Mouse (Mus musculus): ENCODE measurements around the gene Ncor2. TPM values are rescaled to one million over a fixed set of nuclear protein-coding genes. Genes with fewer than 3 reads are reported as not detected.

The Ncor2 gene
- polyA plus RNA-seq, 1 experiment from 2014 or later, result 11.1 TPM

DNA sequence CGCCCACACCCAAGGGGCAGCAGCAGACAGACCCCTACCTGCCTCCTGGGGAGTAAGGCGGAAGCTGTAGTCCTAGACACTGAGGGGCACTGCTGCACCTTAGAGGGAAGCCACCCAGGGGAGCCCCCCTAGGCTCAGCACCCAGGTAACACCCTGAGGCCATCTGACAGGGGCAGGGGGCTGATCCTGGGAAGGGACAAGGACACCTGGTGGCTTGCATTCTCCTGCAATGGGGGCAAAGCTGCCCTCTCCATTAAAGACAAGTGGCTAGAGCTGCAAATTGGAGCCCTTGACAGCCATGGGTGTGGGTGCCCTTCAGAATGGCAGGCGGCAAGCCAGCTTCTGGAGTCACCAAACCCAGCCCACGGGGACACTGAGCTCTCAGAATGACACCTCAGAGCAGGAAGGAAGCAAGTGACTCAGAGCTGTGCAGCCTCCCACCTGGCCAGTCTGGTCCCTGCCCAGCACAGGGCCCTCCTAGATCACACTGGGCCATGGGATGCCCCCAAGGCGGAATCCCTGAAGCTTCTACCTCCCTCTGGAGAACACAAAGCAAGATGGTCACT lies 79.2 kb downstream of the Ncor2 start:
- H3K36me3 ChIP-seq (ENCODE audit: control insufficient read depth, insufficient read depth, low read length), result peaks cover 31% of the 10 kb centered on the region
- no peaks in the 10 kb centered on the region for H3K4me1 ChIP-seq (replicated peaks; ENCODE audit: control insufficient read depth, insufficient read depth)
- ATAC-seq (ENCODE audit: low FRiP score, low TSS enrichment) (0 out of 2 replicates have a peak, but pooled peaks have one; percentile 16), DNase-seq (ENCODE audit: low spot score) (no peak)
- H3K4me2 ChIP-seq (replicated peaks; ENCODE audit: low read depth), result no peak overlapping the region
- H3K9ac ChIP-seq (ENCODE audit: low read length), result no peak overlapping the region
- no peaks in the 10 kb centered on the region for H3K9me3 ChIP-seq (ENCODE audit: control insufficient read depth, low read length)
- TF ChIP-seq EP300 (optimal IDR thresholded peaks at IDR 0.05) (no peak), CTCF (IDR thresholded peaks at IDR 0.05; ENCODE audit: low read depth) (no peak)
- H3K27ac ChIP-seq (replicated peaks), result no peak overlapping the region
- no peaks in the 10 kb centered on the region for H3K27me3 ChIP-seq (ENCODE audit: control insufficient read depth, insufficient read depth, low read length)
- 83% methylated on average over 5 of the region's 5 CpGs for WGBS
- H3K4me3 ChIP-seq (ENCODE audit: low read depth, low read length), result no peak overlapping the region

DNA sequence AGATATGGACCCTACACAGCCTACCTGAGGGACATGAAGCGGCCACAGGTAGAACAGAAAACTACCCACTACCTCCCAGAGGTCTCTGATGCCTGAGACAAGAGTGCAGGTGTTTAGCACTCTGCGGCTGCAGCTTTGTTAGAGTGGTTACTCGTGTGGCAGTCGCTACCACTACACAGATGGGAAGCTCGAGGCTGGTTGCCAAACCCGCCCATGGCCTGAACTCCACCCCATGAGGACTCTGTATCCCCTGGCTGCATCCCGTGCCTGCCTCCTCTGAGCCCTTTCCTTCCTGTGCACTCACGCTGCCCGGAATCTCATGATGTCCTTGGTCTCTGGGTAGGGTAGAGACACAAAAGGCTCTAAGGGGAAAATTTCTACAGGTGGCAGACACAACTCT lies 80.3 kb downstream of the Ncor2 start:
- ATAC-seq (ENCODE audit: low FRiP score, low TSS enrichment), result no peak

DNA sequence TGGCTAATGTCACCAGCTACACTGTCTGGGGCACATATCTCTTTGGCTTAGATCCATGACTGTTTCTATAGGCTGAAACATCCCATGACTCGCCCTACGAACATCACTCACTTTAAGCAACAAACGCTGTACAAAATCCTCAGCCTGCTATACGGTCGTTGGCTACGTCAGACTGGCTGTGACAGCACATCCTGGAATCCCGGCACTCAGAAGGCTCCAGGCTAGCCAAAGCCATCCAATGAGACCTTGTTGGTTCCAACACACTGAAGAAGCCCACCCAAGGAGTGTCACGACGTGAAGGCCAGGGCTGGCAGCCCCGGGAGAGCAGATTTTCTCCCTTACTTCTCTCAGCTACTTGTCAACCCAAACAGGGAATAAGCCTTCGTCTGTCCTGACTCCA lies 82.7 kb downstream of the Ncor2 start:
- Histone ChIP-seq H3K4me3 (ENCODE audit: low read depth, low read length) (no peak overlapping the region), H3K36me3 (ENCODE audit: control insufficient read depth, insufficient read depth, low read length) (peaks cover 38% of the 10 kb centered on the region), H3K4me1 (replicated peaks; ENCODE audit: control insufficient read depth, insufficient read depth) (no peaks in the 10 kb centered on the region), H3K9me3 (ENCODE audit: control insufficient read depth, low read length) (no peaks in the 10 kb centered on the region), H3K9ac (ENCODE audit: low read length) (no peak overlapping the region), H3K27ac (replicated peaks) (no peak overlapping the region; the same call in 1 of the 2 replicates), H3K4me2 (replicated peaks; ENCODE audit: low read depth) (no peak overlapping the region), H3K27me3 (ENCODE audit: control insufficient read depth, insufficient read depth, low read length) (no peaks in the 10 kb centered on the region)
- no peak for ATAC-seq (ENCODE audit: low FRiP score, low TSS enrichment)
- DNase-seq (ENCODE audit: low spot score), result no peak
- WGBS, result 52% methylated on average over 11 of the region's 11 CpGs
- no peak for TF ChIP-seq CTCF (IDR thresholded peaks at IDR 0.05; ENCODE audit: low read depth)
- TF ChIP-seq EP300 (optimal IDR thresholded peaks at IDR 0.05), result no peak

More for the DNA sequence above, 80.3 kb downstream of the Ncor2 start:
- no peak for DNase-seq (ENCODE audit: low spot score)
- peaks cover 31% of the 10 kb centered on the region for H3K36me3 ChIP-seq (ENCODE audit: control insufficient read depth, insufficient read depth, low read length)
- no peak overlapping the region for H3K27ac ChIP-seq (replicated peaks)
- H3K9me3 ChIP-seq (ENCODE audit: control insufficient read depth, low read length), result no peaks in the 10 kb centered on the region
- H3K4me2 ChIP-seq (replicated peaks; ENCODE audit: low read depth), result no peak overlapping the region
- H3K27me3 ChIP-seq (ENCODE audit: control insufficient read depth, insufficient read depth, low read length), result no peaks in the 10 kb centered on the region
- TF ChIP-seq CTCF (IDR thresholded peaks at IDR 0.05; ENCODE audit: low read depth) (no peak), EP300 (optimal IDR thresholded peaks at IDR 0.05) (no peak)
- no peak overlapping the region for H3K4me3 ChIP-seq (ENCODE audit: low read depth, low read length)
- 84% methylated on average over 9 of the region's 9 CpGs for WGBS
- no peak overlapping the region for H3K9ac ChIP-seq (ENCODE audit: low read length)
- H3K4me1 ChIP-seq (replicated peaks; ENCODE audit: control insufficient read depth, insufficient read depth), result no peaks in the 10 kb centered on the region

DNA sequence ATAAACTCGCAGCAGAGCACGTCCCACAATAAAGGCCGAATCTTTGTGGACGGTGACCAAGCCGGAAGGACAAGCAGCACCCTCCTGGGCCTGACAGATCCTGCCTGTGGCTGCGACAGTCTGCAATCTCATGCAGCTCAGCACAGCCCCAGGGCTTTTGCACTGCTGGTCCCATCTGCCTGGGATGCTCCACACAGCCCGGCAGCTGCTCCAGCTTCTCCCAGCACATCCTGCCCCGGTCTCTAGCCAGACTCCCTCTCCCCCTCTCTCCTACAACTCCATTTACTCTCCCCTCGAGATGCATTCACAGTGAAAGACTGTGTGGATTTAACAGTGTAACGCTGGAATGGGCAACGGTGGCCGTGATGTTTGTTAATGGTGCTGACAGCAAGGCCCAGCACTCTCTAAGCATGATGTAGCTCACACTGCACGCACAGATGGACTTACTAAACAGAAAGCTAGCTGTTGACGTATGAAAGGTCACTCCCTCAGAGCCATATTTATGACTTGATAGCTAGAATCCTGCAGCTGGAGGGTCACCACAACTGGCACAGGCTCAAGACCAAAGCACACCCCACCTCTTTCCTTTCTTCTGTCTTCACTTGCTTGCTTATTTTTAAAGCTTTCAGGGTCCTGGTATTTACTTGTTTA lies 83.4 kb downstream of the Ncor2 start:
- H3K4me1 ChIP-seq (replicated peaks; ENCODE audit: control insufficient read depth, insufficient read depth), result no peaks in the 10 kb centered on the region
- H3K27me3 ChIP-seq (ENCODE audit: control insufficient read depth, insufficient read depth, low read length), result no peaks in the 10 kb centered on the region
- no peaks in the 10 kb centered on the region for H3K9me3 ChIP-seq (ENCODE audit: control insufficient read depth, low read length)
- peaks cover 41% of the 10 kb centered on the region for H3K36me3 ChIP-seq (ENCODE audit: control insufficient read depth, insufficient read depth, low read length)
- WGBS, result 55% methylated on average over 14 of the region's 14 CpGs
- TF ChIP-seq EP300 (optimal IDR thresholded peaks at IDR 0.05) (no peak), CTCF (IDR thresholded peaks at IDR 0.05; ENCODE audit: low read depth) (no peak)
- H3K4me3 ChIP-seq (ENCODE audit: low read depth, low read length), result no peak overlapping the region
- H3K27ac ChIP-seq (replicated peaks), result peak overlapping the region; percentile 49
- ATAC-seq (ENCODE audit: low FRiP score, low TSS enrichment) (no peak), DNase-seq (ENCODE audit: low spot score) (no peak)
- no peak overlapping the region for H3K9ac ChIP-seq (ENCODE audit: low read length)
- H3K4me2 ChIP-seq (replicated peaks; ENCODE audit: low read depth), result no peak overlapping the region

DNA sequence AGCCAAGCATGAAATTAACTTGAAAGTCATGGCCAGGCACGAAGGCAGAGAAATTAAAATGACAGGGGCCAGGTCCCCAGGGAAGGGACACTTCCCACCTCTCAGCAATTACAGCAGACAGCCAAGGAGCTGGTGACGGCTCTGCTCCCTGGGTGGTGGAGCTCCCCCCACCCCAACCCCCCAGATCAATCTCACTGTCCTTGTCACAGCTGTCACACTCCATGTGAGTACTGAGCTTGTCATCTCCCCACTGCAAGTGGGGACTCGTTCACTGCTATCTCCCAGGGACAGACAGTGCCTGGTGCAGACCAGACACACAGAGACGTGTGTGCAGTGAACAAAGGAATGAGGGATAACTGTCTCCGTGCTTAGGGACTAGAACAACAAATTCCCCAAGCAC lies 85.2 kb downstream of the Ncor2 start:
- TF ChIP-seq CTCF (IDR thresholded peaks at IDR 0.05; ENCODE audit: low read depth) (no peak), EP300 (optimal IDR thresholded peaks at IDR 0.05) (no peak)
- no peak overlapping the region for H3K27ac ChIP-seq (replicated peaks)
- H3K4me3 ChIP-seq (ENCODE audit: low read depth, low read length), result no peak overlapping the region
- H3K9ac ChIP-seq (ENCODE audit: low read length), result no peak overlapping the region
- no peaks in the 10 kb centered on the region for H3K27me3 ChIP-seq (ENCODE audit: control insufficient read depth, insufficient read depth, low read length)
- no peak for ATAC-seq (ENCODE audit: low FRiP score, low TSS enrichment)
- 52% methylated on average over 5 of the region's 5 CpGs for WGBS
- no peaks in the 10 kb centered on the region for H3K9me3 ChIP-seq (ENCODE audit: control insufficient read depth, low read length)
- H3K36me3 ChIP-seq (ENCODE audit: control insufficient read depth, insufficient read depth, low read length), result peaks cover 51% of the 10 kb centered on the region
- H3K4me1 ChIP-seq (replicated peaks; ENCODE audit: control insufficient read depth, insufficient read depth), result no peaks in the 10 kb centered on the region
- DNase-seq (ENCODE audit: low spot score), result no peak
- H3K4me2 ChIP-seq (replicated peaks; ENCODE audit: low read depth), result no peak overlapping the region

DNA sequence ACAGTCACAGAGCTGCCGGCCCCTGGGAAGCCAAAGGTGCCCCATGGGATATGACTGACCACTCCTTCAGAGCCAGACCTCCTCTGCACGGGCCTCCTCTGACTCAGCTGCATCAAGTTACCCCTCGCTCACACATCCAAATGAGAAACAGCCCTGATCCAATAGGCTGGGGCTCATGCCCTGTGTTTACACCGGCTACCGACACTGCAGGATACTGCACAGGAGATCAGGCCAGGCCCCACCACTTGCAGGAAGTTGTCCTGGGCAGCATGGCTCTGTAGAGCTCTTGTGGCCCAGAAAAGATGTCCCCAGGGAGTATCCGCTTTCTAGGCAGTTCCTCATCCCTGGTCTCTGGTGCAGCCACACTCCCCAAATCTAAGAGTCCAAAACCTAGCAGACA lies 90.9 kb downstream of the Ncor2 start:
- H3K27me3 ChIP-seq (ENCODE audit: control insufficient read depth, insufficient read depth, low read length), result no peaks in the 10 kb centered on the region
- H3K9me3 ChIP-seq (ENCODE audit: control insufficient read depth, low read length), result no peaks in the 10 kb centered on the region
- no peak for TF ChIP-seq EP300 (optimal IDR thresholded peaks at IDR 0.05)
- TF ChIP-seq CTCF (IDR thresholded peaks at IDR 0.05; ENCODE audit: low read depth), result no peak
- peaks cover 59% of the 10 kb centered on the region for H3K36me3 ChIP-seq (ENCODE audit: control insufficient read depth, insufficient read depth, low read length)
- no peak overlapping the region for H3K4me3 ChIP-seq (ENCODE audit: low read depth, low read length)
- no peak overlapping the region for H3K9ac ChIP-seq (ENCODE audit: low read length)
- no peak overlapping the region for H3K4me2 ChIP-seq (replicated peaks; ENCODE audit: low read depth)
- DNase-seq (ENCODE audit: low spot score) (no peak), ATAC-seq (ENCODE audit: low FRiP score, low TSS enrichment) (no peak)
- WGBS, result 81% methylated on average over 6 of the region's 6 CpGs
- H3K27ac ChIP-seq (replicated peaks), result no peak overlapping the region
- no peaks in the 10 kb centered on the region for H3K4me1 ChIP-seq (replicated peaks; ENCODE audit: control insufficient read depth, insufficient read depth)
